Comparison of ENCODE assay signal across 8 mouse cellular contexts in genomic region chr11:50587787-50588186, GRCm38 (mm10). TPM values are rescaled to one million over a fixed set of nuclear protein-coding genes. Genes with fewer than 3 reads are reported as not detected.
DNase-seq lines count a peak whose midpoint lies in the region; ATAC-seq and TF ChIP-seq lines count a peak whose summit lies in the region.

No protein-coding gene starts in this region.

- no peaks in the 10 kb centered on the region for H3K27me3 ChIP-seq in intestine, postnatal 0 days (replicated peaks; ENCODE audit: control insufficient read depth, insufficient read depth, low read length)
- H3K27me3 ChIP-seq in intestine, embryonic 16.5 days (replicated peaks; ENCODE audit: control insufficient read depth, insufficient read depth, low read length): no peaks in the 10 kb centered on the region
- no peaks in the 10 kb centered on the region for H3K27me3 ChIP-seq in neural tube, embryonic 11.5 days (ENCODE audit: control insufficient read depth, insufficient read depth, low read length)

- H3K9me3 ChIP-seq in intestine, postnatal 0 days (ENCODE audit: control insufficient read depth): no peaks in the 10 kb centered on the region
- no peaks in the 10 kb centered on the region for H3K9me3 ChIP-seq in intestine, embryonic 16.5 days (ENCODE audit: control insufficient read depth, low read length)
- no peaks in the 10 kb centered on the region for H3K9me3 ChIP-seq in neural tube, embryonic 11.5 days (ENCODE audit: control insufficient read depth, low read length)

- no peaks in the 10 kb centered on the region for H3K4me1 ChIP-seq in intestine, postnatal 0 days (replicated peaks; ENCODE audit: control insufficient read depth, insufficient read depth, low read length)
- H3K4me1 ChIP-seq in intestine, embryonic 16.5 days (ENCODE audit: control insufficient read depth, insufficient read depth, low read length): no peaks in the 10 kb centered on the region
- H3K4me1 ChIP-seq in bone marrow macrophage, adult 2 months (ENCODE audit: control insufficient read depth, insufficient read depth, low read length): no peaks in the 10 kb centered on the region
- H3K4me1 ChIP-seq in neural tube, embryonic 11.5 days (ENCODE audit: control insufficient read depth, insufficient read depth, low read length): no peaks in the 10 kb centered on the region

- H3K27ac ChIP-seq in intestine, postnatal 0 days (ENCODE audit: low read depth, low read length): no peak overlapping the region
- no peak overlapping the region for H3K27ac ChIP-seq in intestine, embryonic 16.5 days (ENCODE audit: low read length)
- no peak overlapping the region for H3K27ac ChIP-seq in bone marrow macrophage, adult 2 months (ENCODE audit: insufficient read depth, low read depth, low read length)
- no peak overlapping the region for H3K27ac ChIP-seq in neural tube, embryonic 11.5 days (ENCODE audit: low read depth, low read length)

- H3K4me3 ChIP-seq in intestine, postnatal 0 days (ENCODE audit: low read depth, low read length): no peak overlapping the region
- no peak overlapping the region for H3K4me3 ChIP-seq in intestine, embryonic 16.5 days (ENCODE audit: low read length)
- no peak overlapping the region for H3K4me3 ChIP-seq in bone marrow macrophage, adult 2 months (ENCODE audit: insufficient read depth, low read length)
- H3K4me3 ChIP-seq in neural tube, embryonic 11.5 days (ENCODE audit: low read depth, low read length): no peak overlapping the region

- no peak for ATAC-seq in intestine, postnatal 0 days
- ATAC-seq in intestine, embryonic 16.5 days: no peak
- 0 out of 2 replicates have a peak, but pooled peaks have one; percentile 52 for ATAC-seq in frontal cortex, adult (ENCODE audit: low TSS enrichment)
- ATAC-seq in neural tube, embryonic 11.5 days (ENCODE audit: insufficient read depth, low FRiP score, low TSS enrichment): no peak

- TF ChIP-seq CTCF in intestine, postnatal 0 days (IDR thresholded peaks at IDR 0.05; ENCODE audit: low read depth): peak; percentile 76
- peak; percentile 25; the same call in 1 of the 2 replicates for TF ChIP-seq CTCF in bone marrow macrophage, adult 2 months (IDR thresholded peaks at IDR 0.05; ENCODE audit: low read depth, low read length)

- H3K4me2 ChIP-seq in intestine, postnatal 0 days (replicated peaks; ENCODE audit: low read depth): no peak overlapping the region
- H3K4me2 ChIP-seq in intestine, embryonic 16.5 days (ENCODE audit: low read depth, low read length): no peak overlapping the region
- no peak overlapping the region for H3K4me2 ChIP-seq in neural tube, embryonic 11.5 days (ENCODE audit: low read depth)

- no peaks in the 10 kb centered on the region for H3K36me3 ChIP-seq in intestine, postnatal 0 days (ENCODE audit: control insufficient read depth, insufficient read depth)
- no peaks in the 10 kb centered on the region for H3K36me3 ChIP-seq in intestine, embryonic 16.5 days (ENCODE audit: control insufficient read depth, insufficient read depth, low read length)
- H3K36me3 ChIP-seq in neural tube, embryonic 11.5 days (ENCODE audit: control insufficient read depth, insufficient read depth, low read length): no peaks in the 10 kb centered on the region

- H3K9ac ChIP-seq in intestine, postnatal 0 days (ENCODE audit: low read depth, low read length): no peak overlapping the region
- H3K9ac ChIP-seq in intestine, embryonic 16.5 days (ENCODE audit: low read depth, low read length): no peak overlapping the region
- no peak overlapping the region for H3K9ac ChIP-seq in neural tube, embryonic 11.5 days (ENCODE audit: low read length)

- DNase-seq in ES-CJ7 (ENCODE audit: low read depth, low spot score): peak; percentile 68
- DNase-seq in left cerebral cortex, adult 11 months (ENCODE audit: low spot score): peak; percentile 30
- peak; percentile 75 for DNase-seq in neural tube, embryonic 11.5 days (ENCODE audit: low spot score)
- DNase-seq in yolk sac, embryonic 10.5 days (ENCODE audit: low spot score): no peak

- no peak for TF ChIP-seq POLR2A in bone marrow macrophage, adult 2 months (IDR thresholded peaks at IDR 0.05; ENCODE audit: borderline replicate concordance, low read depth, low read length)

- WGBS in intestine, postnatal 0 days: 13% methylated on average over 3 of the region's 3 CpGs
- WGBS in intestine, embryonic 16.5 days: 17% methylated on average over 3 of the region's 3 CpGs
- 16% methylated on average over 3 of the region's 3 CpGs for WGBS in neural tube, embryonic 11.5 days

RNA-seq across cellular contexts. Expression of gene Adamts2, which starts 14.1 kb away (rescaled TPM):
- polyA plus RNA-seq in intestine, postnatal 0 days (2015; fragmentation: Nextera tagmentation; extraction: Ambion mirVana): 4.6 and 4.8 TPM in 2 replicates
- polyA plus RNA-seq in intestine, embryonic 16.5 days (2015; fragmentation: Nextera tagmentation; extraction: Ambion mirVana): 6.5 and 7.8 TPM in 2 replicates
- polyA plus RNA-seq in bone marrow macrophage, adult 2 months (2012; ENCODE audit: insufficient read depth, insufficient read length, missing spikeins): 0.36 and 1.0 TPM in 2 replicates
- 1.1 and 2.1 TPM in 2 replicates for polyA plus RNA-seq in neural tube, embryonic 11.5 days (2014; fragmentation: Nextera tagmentation; extraction: Ambion mirVana)
